8 mouse cellular contexts compared by ENCODE assay signal in genomic region chr12:112707573-112707869, GRCm38 (mm10). TPM values are rescaled to one million over a fixed set of nuclear protein-coding genes. Genes with fewer than 3 reads are reported as not detected.
DNase-seq lines count a peak whose midpoint lies in the region; ATAC-seq and TF ChIP-seq lines count a peak whose summit lies in the region.
"Had no signal": no experiment of that assay in that cellular context is flagged by ENCODE, and none has a peak within 500 bp of the region (broad histone marks: within the 10 kb centered on the region; RNA-seq: fewer than 3 reads in every experiment).

No protein-coding gene starts in this region.

- no peak for TF ChIP-seq EP300 in MEL (IDR thresholded peaks at IDR 0.05; ENCODE audit: low read depth in 1 of 2, low read length in 2 of 2)

- H3K9ac ChIP-seq in MEL (ENCODE audit: control insufficient read depth, low read depth, low read length, poor library complexity, severe bottlenecking) = no peak overlapping the region
- H3K9ac ChIP-seq in embryonic facial prominence, embryonic 11.5 days (replicated peaks; ENCODE audit: low read length) = no peak overlapping the region
- peak overlapping the region; percentile 44; the same call in 1 of the 2 replicates for H3K9ac ChIP-seq in hindbrain, embryonic 14.5 days
- no peak overlapping the region; the same call in 1 of the 2 replicates for H3K9ac ChIP-seq in midbrain, embryonic 13.5 days (replicated peaks)

- H3K4me1 ChIP-seq in MEL (ENCODE audit: control insufficient read depth in 1 of 2, insufficient read depth in 2 of 2, low read length in 2 of 2) = peaks cover 7 to 15% of the 10 kb centered on the region in 2 experiments
- no peaks in the 10 kb centered on the region for H3K4me1 ChIP-seq in embryonic facial prominence, embryonic 11.5 days (ENCODE audit: control insufficient read depth, insufficient read depth, low read length)
- no peaks in the 10 kb centered on the region for H3K4me1 ChIP-seq in hindbrain, embryonic 14.5 days (replicated peaks; ENCODE audit: control insufficient read depth, insufficient read depth, low read length)
- peaks cover 11% of the 10 kb centered on the region for H3K4me1 ChIP-seq in midbrain, embryonic 13.5 days (replicated peaks)

- H3K27ac ChIP-seq in MEL (ENCODE audit: control insufficient read depth, low read depth, low read length) = no peak overlapping the region
- H3K27ac ChIP-seq in embryonic facial prominence, embryonic 11.5 days (replicated peaks; ENCODE audit: low read depth, low read length) = no peak overlapping the region
- no peak overlapping the region for H3K27ac ChIP-seq in hindbrain, embryonic 14.5 days
- H3K27ac ChIP-seq in midbrain, embryonic 13.5 days = no peak overlapping the region
- H3K27ac ChIP-seq: layer of hippocampus, adult 2 months had no signal

- no peaks in the 10 kb centered on the region for H3K9me3 ChIP-seq in MEL (replicated peaks; ENCODE audit: insufficient read depth, low read length)
- H3K9me3 ChIP-seq in embryonic facial prominence, embryonic 11.5 days (replicated peaks; ENCODE audit: control insufficient read depth, low read length) = no peaks in the 10 kb centered on the region
- H3K9me3 ChIP-seq in hindbrain, embryonic 14.5 days (ENCODE audit: control insufficient read depth, low read length) = no peaks in the 10 kb centered on the region
- H3K9me3 ChIP-seq in midbrain, embryonic 13.5 days = no peaks in the 10 kb centered on the region

- peak; percentile 16; the same call in 1 of the 2 replicates for ATAC-seq in embryonic facial prominence, embryonic 11.5 days (replicated peaks; ENCODE audit: insufficient number of reproducible peaks, low FRiP score, low TSS enrichment, low read depth)
- peak; percentile 25; the same call in 1 of the 2 replicates for ATAC-seq in hindbrain, embryonic 14.5 days (ENCODE audit: low FRiP score)
- ATAC-seq in midbrain, embryonic 13.5 days = peak; percentile 21; the same call in 1 of the 2 replicates
- no peak for ATAC-seq in megakaryocyte progenitor cell, adult 5-6 weeks (replicated peaks; ENCODE audit: poor library complexity)

- TF ChIP-seq RAD21 in MEL (IDR thresholded peaks at IDR 0.05; ENCODE audit: low read depth, low read length) = no peak

- no peaks in the 10 kb centered on the region for H3K79me2 ChIP-seq in MEL (ENCODE audit: control insufficient read depth, insufficient read depth, low read length, poor library complexity)

- peak; percentile 19 for DNase-seq in MEL (ENCODE audit: low read depth, low spot score)
- DNase-seq in embryonic facial prominence, embryonic 11.5 days (ENCODE audit: low spot score) = no peak
- DNase-seq in hindbrain, embryonic 14.5 days (ENCODE audit: low spot score) = no peak
- no peak for DNase-seq in right cerebral cortex, adult 18-20 months
- DNase-seq in kidney, postnatal 10 days = no peak

- TF ChIP-seq CTCF in MEL (IDR thresholded peaks at IDR 0.05 in 2 of 3, conservative IDR thresholded peaks at IDR 0.05 in 1 of 3; ENCODE audit: control insufficient read depth in 1 of 3, insufficient read depth in 1 of 3, low read depth in 2 of 3, low read length in 3 of 3, poor library complexity in 1 of 3, severe bottlenecking in 1 of 3) = no peak

- no peak overlapping the region for H3K4me3 ChIP-seq in MEL (ENCODE audit: control insufficient read depth in 1 of 2, insufficient read depth in 1 of 2, low read depth in 2 of 2, low read length in 2 of 2)
- no peak overlapping the region for H3K4me3 ChIP-seq in embryonic facial prominence, embryonic 11.5 days (ENCODE audit: low read depth, low read length)
- H3K4me3 ChIP-seq in hindbrain, embryonic 14.5 days (replicated peaks; ENCODE audit: low read length) = no peak overlapping the region
- no peak overlapping the region for H3K4me3 ChIP-seq in midbrain, embryonic 13.5 days (replicated peaks)

- H3K36me3 ChIP-seq in MEL (ENCODE audit: control insufficient read depth in 1 of 2, insufficient read depth in 2 of 2, low read length in 2 of 2) = peaks cover 0 to 10% of the 10 kb centered on the region in 2 experiments; a peak in 2 of 4 replicates
- no peaks in the 10 kb centered on the region for H3K36me3 ChIP-seq in embryonic facial prominence, embryonic 11.5 days (replicated peaks; ENCODE audit: control insufficient read depth, insufficient read depth, low read depth, low read length)
- H3K36me3 ChIP-seq in hindbrain, embryonic 14.5 days (replicated peaks; ENCODE audit: control insufficient read depth, insufficient read depth) = no peaks in the 10 kb centered on the region
- no peaks in the 10 kb centered on the region for H3K36me3 ChIP-seq in midbrain, embryonic 13.5 days

- no peak overlapping the region for H3K4me2 ChIP-seq in embryonic facial prominence, embryonic 11.5 days (ENCODE audit: low read depth, low read length)
- H3K4me2 ChIP-seq in hindbrain, embryonic 14.5 days (replicated peaks) = peak overlapping the region; percentile 26
- peak overlapping the region; percentile 19 for H3K4me2 ChIP-seq in midbrain, embryonic 13.5 days (replicated peaks)

- TF ChIP-seq POLR2A in MEL (IDR thresholded peaks at IDR 0.05; ENCODE audit: control insufficient read depth in 1 of 2, insufficient read depth in 1 of 2, low read depth in 1 of 2, low read length in 2 of 2, poor library complexity in 1 of 2) = no peak

- 20% methylated on average over 8 of the region's 8 CpGs for WGBS in embryonic facial prominence, embryonic 11.5 days
- 23% methylated on average over 8 of the region's 8 CpGs for WGBS in hindbrain, embryonic 14.5 days
- 26% methylated on average over 8 of the region's 8 CpGs for WGBS in midbrain, embryonic 13.5 days

- peaks cover 0 to 2% of the 10 kb centered on the region in 2 experiments; a peak in 1 of 4 replicates for H3K27me3 ChIP-seq in MEL (ENCODE audit: control insufficient read depth in 1 of 2, insufficient read depth in 2 of 2, low read length in 2 of 2)
- peaks cover 5% of the 10 kb centered on the region for H3K27me3 ChIP-seq in embryonic facial prominence, embryonic 11.5 days (ENCODE audit: control insufficient read depth, insufficient read depth, low read length)
- peaks cover 11% of the 10 kb centered on the region; the same call in 1 of the 2 replicates for H3K27me3 ChIP-seq in hindbrain, embryonic 14.5 days (ENCODE audit: control insufficient read depth, insufficient read depth, low read length)
- peaks cover 27% of the 10 kb centered on the region for H3K27me3 ChIP-seq in midbrain, embryonic 13.5 days

TF ChIP-seq in MEL, 35 proteins besides CTCF, POLR2A, EP300 and RAD21 (continues in another document):
- no peak for TF ChIP-seq RCOR1 (IDR thresholded peaks at IDR 0.05; ENCODE audit: low read depth, low read length)
- no peak for TF ChIP-seq HCFC1 (IDR thresholded peaks at IDR 0.05; ENCODE audit: low read depth, low read length)
- TF ChIP-seq MYB (IDR thresholded peaks at IDR 0.05; ENCODE audit: low read depth, low read length) = no peak
- TF ChIP-seq UBTF (IDR thresholded peaks at IDR 0.05; ENCODE audit: borderline replicate concordance, insufficient read depth, low read depth, low read length) = no peak
- no peak for TF ChIP-seq TAL1 (IDR thresholded peaks at IDR 0.05; ENCODE audit: low read length)
- no peak for TF ChIP-seq MAZ (IDR thresholded peaks at IDR 0.05; ENCODE audit: low read depth, low read length)
- no peak for TF ChIP-seq GATA1 (IDR thresholded peaks at IDR 0.05; ENCODE audit: low read depth, low read length)

RNA-seq across cellular contexts. Expression of gene Cep170b, which starts 12.7 kb away (rescaled TPM):
- total RNA-seq in MEL (2012; rRNA removed) = 40.0 and 49.7 TPM in 2 replicates
- 10 to 100 TPM in 1 of 2 experiments, not detected in 1; 64.0 TPM for polyA plus RNA-seq in MEL (2012; ENCODE audit: insufficient read depth in 1 of 2, insufficient read length in 2 of 2, low read depth in 1 of 2, low replicate concordance in 2 of 2, missing spikeins in 1 of 2)
- 5.3 and 8.0 TPM in 2 replicates for polyA plus RNA-seq in embryonic facial prominence, embryonic 11.5 days (2014; fragmentation: Nextera tagmentation; extraction: Ambion mirVana)
- 39.5 and 41.9 TPM in 2 replicates for polyA plus RNA-seq in hindbrain, embryonic 14.5 days (2014; fragmentation: Nextera tagmentation; extraction: Ambion mirVana)
- polyA plus RNA-seq in midbrain, embryonic 13.5 days (2015; fragmentation: Nextera tagmentation; extraction: Ambion mirVana) = 20.2 and 22.0 TPM in 2 replicates
- total RNA-seq in megakaryocyte progenitor cell, adult 5-6 weeks (2015) = 0.59 and 2.1 TPM in 2 replicates
- total RNA-seq in megakaryocyte progenitor cell, adult 5-6 weeks (2017) = 1.1 and 4.7 TPM in 2 replicates

RNA-seq across cellular contexts. Expression of gene Zbtb42, which starts 28.9 kb away (rescaled TPM):
- total RNA-seq in MEL (2012; rRNA removed) = 4.5 and 7.6 TPM in 2 replicates
- polyA plus RNA-seq in MEL (2012; ENCODE audit: insufficient read depth in 1 of 2, insufficient read length in 2 of 2, low read depth in 1 of 2, low replicate concordance in 2 of 2, missing spikeins in 1 of 2) = 10 to 100 TPM in 1 of 2 experiments, not detected in 1; 11.4 TPM
- 2.3 and 2.6 TPM in 2 replicates for polyA plus RNA-seq in embryonic facial prominence, embryonic 11.5 days (2014; fragmentation: Nextera tagmentation; extraction: Ambion mirVana)
- polyA plus RNA-seq in hindbrain, embryonic 14.5 days (2014; fragmentation: Nextera tagmentation; extraction: Ambion mirVana) = 2.2 and 4.7 TPM in 2 replicates
- 2.8 and 3.3 TPM in 2 replicates for polyA plus RNA-seq in midbrain, embryonic 13.5 days (2015; fragmentation: Nextera tagmentation; extraction: Ambion mirVana)
- 1.8 and 2.1 TPM in 2 replicates for total RNA-seq in megakaryocyte progenitor cell, adult 5-6 weeks (2015)
- total RNA-seq in megakaryocyte progenitor cell, adult 5-6 weeks (2017) = 0.54 and 0.92 TPM in 2 replicates

RNA-seq across cellular contexts. Expression of gene Akt1, which starts 32.8 kb away (rescaled TPM):
- 289 and 322 TPM in 2 replicates for total RNA-seq in MEL (2012; rRNA removed)
- polyA plus RNA-seq in MEL (2012; ENCODE audit: insufficient read depth in 1 of 2, insufficient read length in 2 of 2, low read depth in 1 of 2, low replicate concordance in 2 of 2, missing spikeins in 1 of 2) = 100 to 1,000 TPM; 764 to 827 TPM
- 68.3 and 99.2 TPM in 2 replicates for polyA plus RNA-seq in embryonic facial prominence, embryonic 11.5 days (2014; fragmentation: Nextera tagmentation; extraction: Ambion mirVana)
- polyA plus RNA-seq in hindbrain, embryonic 14.5 days (2014; fragmentation: Nextera tagmentation; extraction: Ambion mirVana) = 69.2 and 70.3 TPM in 2 replicates
- polyA plus RNA-seq in midbrain, embryonic 13.5 days (2015; fragmentation: Nextera tagmentation; extraction: Ambion mirVana) = 55.9 and 61.1 TPM in 2 replicates
- 84.3 and 85.6 TPM in 2 replicates for total RNA-seq in megakaryocyte progenitor cell, adult 5-6 weeks (2015)
- 74.8 and 96.1 TPM in 2 replicates for total RNA-seq in megakaryocyte progenitor cell, adult 5-6 weeks (2017)

RNA-seq across cellular contexts. Expression of gene Pld4, which starts 52.9 kb away (rescaled TPM):
- 9.7 and 9.8 TPM in 2 replicates for total RNA-seq in MEL (2012; rRNA removed)
- polyA plus RNA-seq in MEL (2012; ENCODE audit: insufficient read depth in 1 of 2, insufficient read length in 2 of 2, low read depth in 1 of 2, low replicate concordance in 2 of 2, missing spikeins in 1 of 2) = 10 to 100 TPM in 1 of 2 experiments, not detected in 1; 16.4 TPM
- 3.4 and 6.5 TPM in 2 replicates for polyA plus RNA-seq in embryonic facial prominence, embryonic 11.5 days (2014; fragmentation: Nextera tagmentation; extraction: Ambion mirVana)
- 7.1 and 7.9 TPM in 2 replicates for polyA plus RNA-seq in hindbrain, embryonic 14.5 days (2014; fragmentation: Nextera tagmentation; extraction: Ambion mirVana)
- 5.2 and 6.4 TPM in 2 replicates for polyA plus RNA-seq in midbrain, embryonic 13.5 days (2015; fragmentation: Nextera tagmentation; extraction: Ambion mirVana)
- total RNA-seq in megakaryocyte progenitor cell, adult 5-6 weeks (2015) = 26.6 and 48.3 TPM in 2 replicates
- total RNA-seq in megakaryocyte progenitor cell, adult 5-6 weeks (2017) = 16.4 and 26.7 TPM in 2 replicates
